Mouse (Mus musculus) forebrain, embryonic 10.5 days (tissue): ENCODE data around the gene Gprc5b. TPM values are rescaled to one million over a fixed set of nuclear protein-coding genes. Genes with fewer than 3 reads are reported as not detected.

Source experiments
- polyA plus RNA-seq: library from polyadenylated mRNA; unstranded; fragments of >200 nt; fragmentation: Nextera tagmentation; extraction: Ambion mirVana; gene quantifications from 2 replicates; pipeline ENCODE4 v1.2.1, GENCODE M21; 2016

The Gprc5b gene
- polyA plus RNA-seq, 1 experiment from 2014 or later, result 12.2 TPM

Other genes starting within 250 kb of the Gprc5b start
- 3.4 and 3.5 TPM in 2 replicates for gene Iqck, start 139.5 kb downstream of the Gprc5b start, polyA plus RNA-seq
- gene Knop1, start 139.0 kb downstream of the Gprc5b start, polyA plus RNA-seq, result 150 and 153 TPM in 2 replicates
- 0.14 and 0.19 TPM in 2 replicates for gene Gpr139, start 189.4 kb upstream of the Gprc5b start, polyA plus RNA-seq